Mouse (Mus musculus): ENCODE data around the gene Clta. TPM values are rescaled to one million over a fixed set of nuclear protein-coding genes. Genes with fewer than 3 reads are reported as not detected.
"Not testable (repeated sequence)": the region's sequence is repeated elsewhere in the genome, so short reads cannot be mapped to it uniquely, and the experiment has no call there.

The Clta gene
- polyA plus RNA-seq, 1 experiment = 273 TPM

DNA sequence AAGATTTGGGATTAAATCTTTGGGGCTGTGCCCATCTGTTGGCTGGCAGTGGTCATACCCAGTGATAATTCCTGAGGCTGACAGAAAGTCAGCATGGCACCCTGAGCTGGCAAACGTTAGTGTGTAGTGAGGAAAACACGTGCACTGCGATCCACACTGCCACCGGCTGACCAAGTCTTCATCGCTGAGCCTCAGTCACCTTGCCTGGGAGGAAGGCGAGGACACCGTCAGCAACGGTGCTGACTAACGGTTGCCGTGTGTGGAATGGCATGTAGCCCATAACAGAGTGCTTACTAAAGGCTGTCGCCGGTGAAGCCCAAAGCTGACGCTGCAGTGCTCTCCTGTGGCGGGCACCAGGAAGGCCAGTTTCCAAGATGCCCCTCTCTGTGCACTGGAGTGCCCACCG, 25.4 kb downstream of the Clta start:
- Histone ChIP-seq H3K79me2 (ENCODE audit: control insufficient read depth, insufficient read depth) (peaks cover 7% of the 10 kb centered on the region), H3K27me3 (ENCODE audit: control insufficient read depth, insufficient read depth, insufficient read length) (no peaks in the 10 kb centered on the region), H3ac (ENCODE audit: control insufficient read depth, insufficient read length) (no peak overlapping the region), H3K4me3 (no peak overlapping the region), H3K36me3 (ENCODE audit: control insufficient read depth, insufficient read depth) (peaks cover 38% of the 10 kb centered on the region), H3K4me2 (ENCODE audit: low read depth) (peak overlapping the region; percentile 60)
- no peak for TF ChIP-seq TCF12 (IDR thresholded peaks at IDR 0.05; ENCODE audit: insufficient read depth, poor library complexity, severe bottlenecking)
- no peak for TF ChIP-seq POLR2A (IDR thresholded peaks at IDR 0.05; ENCODE audit: insufficient read length, low read depth)
- no peak for TF ChIP-seq TCF3 (IDR thresholded peaks at IDR 0.05; ENCODE audit: insufficient read length, low read depth)

DNA sequence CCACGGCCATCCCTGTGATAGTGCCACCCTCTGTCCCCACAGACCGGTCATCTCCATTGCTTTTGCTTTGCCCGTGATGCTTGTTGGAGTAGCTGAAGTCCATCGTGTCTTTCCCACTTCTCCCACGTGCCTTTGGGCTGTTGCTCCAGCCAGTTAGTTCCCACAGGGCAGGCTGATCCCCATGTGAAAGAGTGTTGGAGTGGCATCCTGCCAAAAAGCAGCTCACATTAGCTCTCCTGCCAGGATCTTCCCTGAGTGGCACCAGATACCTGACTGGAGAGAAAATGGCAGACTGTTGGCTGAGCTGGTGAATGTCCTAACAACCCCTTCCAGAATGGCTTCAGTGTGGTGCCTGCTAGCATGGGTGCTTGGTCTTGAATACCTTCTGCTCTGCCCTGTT, 27.3 kb downstream of the Clta start:
- Histone ChIP-seq H3ac (ENCODE audit: control insufficient read depth, insufficient read length) (no peak overlapping the region), H3K4me3 (no peak overlapping the region), H3K79me2 (ENCODE audit: control insufficient read depth, insufficient read depth) (no peaks in the 10 kb centered on the region)

DNA sequence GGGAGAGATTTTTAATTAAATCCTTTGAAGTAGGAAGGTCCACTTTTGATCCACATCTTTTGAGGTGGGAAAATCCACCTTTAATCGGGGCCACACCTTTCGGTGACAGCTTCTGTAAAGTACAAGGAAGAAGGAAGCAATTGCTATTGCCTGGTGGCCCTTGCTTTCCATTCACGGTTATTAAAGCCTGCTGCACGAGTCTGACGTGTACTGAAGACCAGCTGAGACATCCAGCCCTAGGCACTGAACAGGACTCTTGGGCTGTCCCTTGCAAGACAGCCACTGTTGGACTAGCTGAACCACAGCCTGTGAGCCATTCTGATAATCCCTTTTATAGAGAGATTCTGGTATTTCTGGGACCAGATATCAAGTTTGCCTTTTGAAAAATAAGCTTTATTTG, 32.2 kb downstream of the Clta start:
- Histone ChIP-seq H3K27me3 (ENCODE audit: control insufficient read depth, insufficient read depth, insufficient read length) (no peaks in the 10 kb centered on the region), H3K4me2 (ENCODE audit: low read depth) (no peak overlapping the region), H3K4me3 (no peak overlapping the region), H3K79me2 (ENCODE audit: control insufficient read depth, insufficient read depth) (no peaks in the 10 kb centered on the region), H3K36me3 (ENCODE audit: control insufficient read depth, insufficient read depth) (peaks cover 9% of the 10 kb centered on the region), H3ac (ENCODE audit: control insufficient read depth, insufficient read length) (no peak overlapping the region)
- no peak for TF ChIP-seq CEBPB (IDR thresholded peaks at IDR 0.05; ENCODE audit: insufficient read depth, poor library complexity, severe bottlenecking)

More for the DNA sequence above, 27.3 kb downstream of the Clta start:
- TF ChIP-seq TCF12 (IDR thresholded peaks at IDR 0.05; ENCODE audit: insufficient read depth, poor library complexity, severe bottlenecking) (no peak), POLR2AphosphoS2 (IDR thresholded peaks at IDR 0.05; ENCODE audit: insufficient read length, low read depth) (no peak), TCF3 (IDR thresholded peaks at IDR 0.05; ENCODE audit: insufficient read length, low read depth) (no peak), SRF (IDR thresholded peaks at IDR 0.05; ENCODE audit: control insufficient read depth, insufficient read length, low read depth) (no peak), POLR2A (IDR thresholded peaks at IDR 0.05; ENCODE audit: insufficient read length, low read depth) (no peak), MYOD1 (IDR thresholded peaks at IDR 0.05; ENCODE audit: control insufficient read depth in 1 of 3, insufficient read length in 2 of 3, low read depth in 2 of 3) (no peak), MYOG (IDR thresholded peaks at IDR 0.05; ENCODE audit: control insufficient read depth in 1 of 3, insufficient read depth in 1 of 3, insufficient read length in 2 of 3, low read depth in 2 of 3) (no peak), CEBPB (IDR thresholded peaks at IDR 0.05; ENCODE audit: insufficient read depth, poor library complexity, severe bottlenecking) (no peak), REST (IDR thresholded peaks at IDR 0.05; ENCODE audit: insufficient read depth, insufficient read length) (no peak), USF1 (IDR thresholded peaks at IDR 0.05; ENCODE audit: low read depth) (no peak), E2F4 (IDR thresholded peaks at IDR 0.05; ENCODE audit: insufficient read depth) (no peak), MAX (IDR thresholded peaks at IDR 0.05; ENCODE audit: low read depth) (no peak)
- Histone ChIP-seq H3K36me3 (ENCODE audit: control insufficient read depth, insufficient read depth) (peaks cover 32% of the 10 kb centered on the region), H3K4me2 (ENCODE audit: low read depth) (no peak overlapping the region), H3K27me3 (ENCODE audit: control insufficient read depth, insufficient read depth, insufficient read length) (no peaks in the 10 kb centered on the region)

DNA sequence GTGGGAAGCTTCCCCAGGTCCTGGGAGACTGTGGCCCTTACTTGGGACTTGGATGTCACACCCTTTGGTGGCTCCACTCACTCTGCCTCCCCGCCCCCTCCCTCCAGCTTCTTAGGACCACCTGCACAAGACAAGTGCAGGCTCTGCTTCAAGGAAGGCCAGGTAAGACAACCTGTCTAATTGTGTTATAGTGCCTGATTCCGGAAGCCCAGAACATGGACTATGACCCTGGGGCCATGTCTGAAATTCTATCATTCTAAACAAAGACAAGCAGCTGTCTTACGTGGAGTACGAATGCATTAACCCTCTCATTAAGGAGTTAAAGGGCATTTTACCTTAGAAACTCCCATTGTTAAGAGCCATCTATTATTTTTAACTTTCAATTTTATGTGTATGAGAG, 36.5 kb downstream of the Clta start:
- TF ChIP-seq CEBPB (IDR thresholded peaks at IDR 0.05; ENCODE audit: insufficient read depth, poor library complexity, severe bottlenecking) = no peak
- no peak for TF ChIP-seq E2F4 (IDR thresholded peaks at IDR 0.05; ENCODE audit: insufficient read depth)
- TF ChIP-seq TCF3 (IDR thresholded peaks at IDR 0.05; ENCODE audit: insufficient read length, low read depth) = no peak
- no peak for TF ChIP-seq TCF12 (IDR thresholded peaks at IDR 0.05; ENCODE audit: insufficient read depth, poor library complexity, severe bottlenecking)
- no peak for TF ChIP-seq SRF (IDR thresholded peaks at IDR 0.05; ENCODE audit: control insufficient read depth, insufficient read length, low read depth)
- Histone ChIP-seq H3K79me2 (ENCODE audit: control insufficient read depth, insufficient read depth) (no peaks in the 10 kb centered on the region), H3K36me3 (ENCODE audit: control insufficient read depth, insufficient read depth) (no peaks in the 10 kb centered on the region)

DNA sequence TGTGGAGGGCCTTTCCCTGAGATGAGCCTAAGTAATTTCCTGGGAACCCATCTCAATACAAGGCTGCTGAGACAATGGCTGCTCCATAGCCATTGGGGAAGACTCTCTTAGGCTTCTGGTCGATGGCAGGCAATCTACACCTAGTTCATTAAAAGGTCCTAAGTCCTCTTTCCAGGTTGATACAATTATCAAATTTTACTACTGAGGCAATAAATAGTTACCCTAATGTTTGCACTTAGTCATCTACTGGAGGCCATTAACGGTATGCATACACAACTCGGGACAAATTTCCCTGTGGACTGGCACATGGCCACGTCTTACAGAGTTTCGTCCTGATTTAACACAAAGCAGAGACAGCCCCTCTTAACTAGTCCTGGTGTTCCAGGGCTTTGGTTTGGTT, 38.2 kb downstream of the Clta start:
- no peak for TF ChIP-seq SRF (IDR thresholded peaks at IDR 0.05; ENCODE audit: control insufficient read depth, insufficient read length, low read depth)
- no peak for TF ChIP-seq MYOG (IDR thresholded peaks at IDR 0.05; ENCODE audit: control insufficient read depth in 1 of 3, insufficient read depth in 1 of 3, insufficient read length in 2 of 3, low read depth in 2 of 3)
- no peak for TF ChIP-seq E2F4 (IDR thresholded peaks at IDR 0.05; ENCODE audit: insufficient read depth)
- no peak for TF ChIP-seq POLR2AphosphoS2 (IDR thresholded peaks at IDR 0.05; ENCODE audit: insufficient read length, low read depth)
- no peak for TF ChIP-seq MAX (IDR thresholded peaks at IDR 0.05; ENCODE audit: low read depth)
- TF ChIP-seq TCF12 (IDR thresholded peaks at IDR 0.05; ENCODE audit: insufficient read depth, poor library complexity, severe bottlenecking) = no peak
- no peak for TF ChIP-seq USF1 (IDR thresholded peaks at IDR 0.05; ENCODE audit: low read depth)
- TF ChIP-seq MYOD1 (IDR thresholded peaks at IDR 0.05; ENCODE audit: control insufficient read depth in 1 of 3, insufficient read length in 2 of 3, low read depth in 2 of 3) = no peak
- TF ChIP-seq CEBPB (IDR thresholded peaks at IDR 0.05; ENCODE audit: insufficient read depth, poor library complexity, severe bottlenecking) = no peak
- no peak for TF ChIP-seq REST (IDR thresholded peaks at IDR 0.05; ENCODE audit: insufficient read depth, insufficient read length)
- TF ChIP-seq POLR2A (IDR thresholded peaks at IDR 0.05; ENCODE audit: insufficient read length, low read depth) = no peak
- no peak for TF ChIP-seq TCF3 (IDR thresholded peaks at IDR 0.05; ENCODE audit: insufficient read length, low read depth)
- H3K36me3 ChIP-seq (ENCODE audit: control insufficient read depth, insufficient read depth) = no peaks in the 10 kb centered on the region
- H3K79me2 ChIP-seq (ENCODE audit: control insufficient read depth, insufficient read depth) = no peaks in the 10 kb centered on the region
- H3ac ChIP-seq (ENCODE audit: control insufficient read depth, insufficient read length) = no peak overlapping the region
- no peak overlapping the region for H3K4me2 ChIP-seq (ENCODE audit: low read depth)
- H3K27me3 ChIP-seq (ENCODE audit: control insufficient read depth, insufficient read depth, insufficient read length) = no peaks in the 10 kb centered on the region
- no peak overlapping the region for H3K4me3 ChIP-seq

More for the DNA sequence above, 36.5 kb downstream of the Clta start:
- Histone ChIP-seq H3ac (ENCODE audit: control insufficient read depth, insufficient read length) (no peak overlapping the region), H3K4me2 (ENCODE audit: low read depth) (no peak overlapping the region), H3K4me3 (no peak overlapping the region), H3K27me3 (ENCODE audit: control insufficient read depth, insufficient read depth, insufficient read length) (no peaks in the 10 kb centered on the region)

GRCm38 (mm10) chr4:44043182-44043581, 38.9 kb downstream of the Clta start:
- H3K4me3 ChIP-seq = not testable (repeated sequence)

More at GRCm38 (mm10) chr4:44043182-44043581, 38.9 kb downstream of the Clta start:
- not testable (repeated sequence) for H3K79me2 ChIP-seq (ENCODE audit: control insufficient read depth, insufficient read depth); H3K4me2 ChIP-seq (ENCODE audit: low read depth); H3ac ChIP-seq (ENCODE audit: control insufficient read depth, insufficient read length); H3K27me3 ChIP-seq (ENCODE audit: control insufficient read depth, insufficient read depth, insufficient read length); H3K36me3 ChIP-seq (ENCODE audit: control insufficient read depth, insufficient read depth)
